ENCODE assay signal across 21 mouse cellular contexts in the genomic region with DNA sequence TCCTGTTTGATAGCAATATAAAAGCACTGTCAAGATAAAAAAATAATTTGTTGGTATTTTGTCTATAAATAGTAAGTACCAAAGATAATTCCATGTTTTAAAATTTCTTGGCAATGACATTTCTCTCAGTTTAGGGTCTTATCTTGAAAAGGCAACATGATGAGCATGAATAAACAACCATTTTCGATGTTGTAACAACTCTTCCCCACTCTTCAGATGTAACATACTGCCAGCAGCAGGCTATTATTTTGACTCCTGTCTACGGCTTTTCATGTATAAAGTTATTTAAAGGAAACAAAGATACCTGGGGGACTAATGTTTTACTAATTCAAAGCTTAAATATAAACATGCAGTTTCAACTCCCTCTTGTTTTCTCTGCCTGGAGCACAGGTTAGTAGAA.
DNase-seq lines count a peak whose midpoint lies in the region; ATAC-seq and TF ChIP-seq lines count a peak whose summit lies in the region.
"Had no signal": no experiment of that assay in that cellular context is flagged by ENCODE, and none has a peak within 500 bp of the region (broad histone marks: within the 10 kb centered on the region; RNA-seq: fewer than 3 reads in every experiment).

No protein-coding gene starts in this region.

- TF ChIP-seq CTCF in lung, embryonic 14.5 days (IDR thresholded peaks at IDR 0.05; ENCODE audit: low read depth): no peak

- no peak overlapping the region for H3K4me3 ChIP-seq in lung, embryonic 14.5 days (ENCODE audit: low read depth, low read length)
- no peak overlapping the region for H3K4me3 ChIP-seq in lung, embryonic 15.5 days
- H3K4me3 ChIP-seq in lung, embryonic 16.5 days (ENCODE audit: low read length): no peak overlapping the region

- H3K27ac ChIP-seq in lung, embryonic 14.5 days (ENCODE audit: low read depth): no peak overlapping the region
- H3K27ac ChIP-seq in lung, embryonic 15.5 days: no peak overlapping the region
- no peak overlapping the region for H3K27ac ChIP-seq in lung, embryonic 16.5 days (ENCODE audit: low read length)

- H3K9me3 ChIP-seq in lung, embryonic 14.5 days (ENCODE audit: low read depth, low read length): no peaks in the 10 kb centered on the region
- no peaks in the 10 kb centered on the region for H3K9me3 ChIP-seq in lung, embryonic 15.5 days
- no peaks in the 10 kb centered on the region for H3K9me3 ChIP-seq in lung, embryonic 16.5 days (ENCODE audit: control insufficient read depth, low read length)
- H3K9me3 ChIP-seq: G1E had no signal

- no peak; the same call in 1 of the 2 replicates for ATAC-seq in lung, embryonic 14.5 days (ENCODE audit: insufficient read depth)
- ATAC-seq in lung, embryonic 15.5 days (ENCODE audit: borderline replicate concordance, extremely low read depth, low FRiP score, low TSS enrichment): peak; percentile 55; the same call in 1 of the 2 replicates
- peak; percentile 65; the same call in 1 of the 2 replicates for ATAC-seq in lung, embryonic 16.5 days (ENCODE audit: low read depth)
- ATAC-seq: activated CD4-positive, CD25-positive, alpha-beta regulatory T cell, adult 4 months; CD4-positive, CD25-positive, alpha-beta regulatory T cell, adult 4 months; Patski had no signal

- WGBS in lung, embryonic 14.5 days: 50% methylated on average over 2 of the region's 2 CpGs
- 45% methylated on average over 2 of the region's 2 CpGs for WGBS in lung, embryonic 15.5 days
- WGBS in lung, embryonic 16.5 days: 39% methylated on average over 2 of the region's 2 CpGs

- no peak overlapping the region for H3K9ac ChIP-seq in lung, embryonic 14.5 days
- H3K9ac ChIP-seq in lung, embryonic 15.5 days: no peak overlapping the region
- no peak overlapping the region for H3K9ac ChIP-seq in lung, embryonic 16.5 days (ENCODE audit: low read length)

- peak; percentile 38 for DNase-seq in lung, embryonic 14.5 days
- DNase-seq in lung, postnatal 4 days: no peak
- DNase-seq in lung, postnatal 14 days: no peak
- no peak for DNase-seq in lung, postnatal 10 days
- DNase-seq: adrenal gland, adult 2 months; adrenal gland, adult 8-10 months; adrenal gland, postnatal 10 days; adrenal gland, postnatal 14 days; adrenal gland, postnatal 25 days; adrenal gland, postnatal 36 days; B cell, adult 2 months; cerebellum, adult 11 months; cerebellum, adult 11-12 months; cerebellum, adult 18-20 months had no signal

- no peaks in the 10 kb centered on the region for H3K4me1 ChIP-seq in lung, embryonic 14.5 days (ENCODE audit: insufficient read depth)
- H3K4me1 ChIP-seq in lung, embryonic 15.5 days: no peaks in the 10 kb centered on the region
- H3K4me1 ChIP-seq in lung, embryonic 16.5 days (replicated peaks; ENCODE audit: control insufficient read depth, insufficient read depth, low read length): no peaks in the 10 kb centered on the region

- H3K27me3 ChIP-seq in lung, embryonic 14.5 days (ENCODE audit: insufficient read depth, low read length): no peaks in the 10 kb centered on the region
- no peaks in the 10 kb centered on the region for H3K27me3 ChIP-seq in lung, embryonic 15.5 days
- H3K27me3 ChIP-seq in lung, embryonic 16.5 days (ENCODE audit: control insufficient read depth, insufficient read depth, low read depth, low read length): no peaks in the 10 kb centered on the region
- H3K27me3 ChIP-seq: CH12.LX had no signal

- no peaks in the 10 kb centered on the region for H3K36me3 ChIP-seq in lung, embryonic 14.5 days (ENCODE audit: insufficient read depth)
- H3K36me3 ChIP-seq in lung, embryonic 15.5 days: no peaks in the 10 kb centered on the region
- no peaks in the 10 kb centered on the region for H3K36me3 ChIP-seq in lung, embryonic 16.5 days (ENCODE audit: control insufficient read depth, insufficient read depth, low read length)
- H3K36me3 ChIP-seq: G1E had no signal

- no peak overlapping the region for H3K4me2 ChIP-seq in lung, embryonic 14.5 days
- no peak overlapping the region for H3K4me2 ChIP-seq in lung, embryonic 15.5 days
- no peak overlapping the region for H3K4me2 ChIP-seq in lung, embryonic 16.5 days (ENCODE audit: low read depth, low read length)
